Mouse (Mus musculus) lung, postnatal 0 days (tissue): ENCODE results near the gene Cdadc1.

Experiments used
- CTCF ChIP-seq: IDR thresholded peaks from 2 replicates; pipeline ENCODE4 v1.5.1; 2016; ENCODE audit warnings: antibody characterized with exemption, mild to moderate bottlenecking
- EP300 ChIP-seq: IDR thresholded peaks from 2 replicates; pipeline ENCODE4 v1.6.1; 2016; ENCODE audit warnings: antibody characterized with exemption, mild to moderate bottlenecking, control low read depth

DNA sequence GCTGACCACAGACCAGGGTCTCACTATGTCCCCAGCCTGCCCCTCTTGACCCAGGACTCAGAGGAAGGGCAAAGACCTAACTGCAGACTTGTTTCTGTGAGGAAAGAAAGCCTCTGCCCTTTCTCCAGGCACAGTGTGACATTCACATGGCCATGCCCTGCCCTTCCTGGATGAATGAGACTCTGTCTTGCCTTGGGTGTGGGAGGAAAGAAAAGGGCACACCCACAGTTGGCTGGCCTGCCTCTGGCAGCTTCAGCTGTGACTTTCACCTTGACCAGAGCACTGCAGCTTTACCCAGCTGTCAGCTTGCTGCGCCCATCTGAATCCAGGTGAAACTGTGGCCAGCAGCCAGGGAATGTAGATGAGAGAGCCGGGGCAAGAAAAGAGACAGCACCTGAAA, 46.9 kb downstream of the Cdadc1 start:
- TF ChIP-seq CTCF (no peak), EP300 (no peak)
